Mouse (Mus musculus): ENCODE measurements around the gene Zfp36. TPM values are rescaled to one million over a fixed set of nuclear protein-coding genes. Genes with fewer than 3 reads are reported as not detected.

The Zfp36 gene
- polyA plus RNA-seq, 3 experiments from 2014 or later = 100 to 211 (median 148) TPM

GRCm38 (mm10) chr7:28334534-28334933 lies 45.5 kb downstream of the Zfp36 start:
- no peak for ATAC-seq

- ATAC-seq = no peak
These were observed 51.8 kb downstream of the Zfp36 start for GRCm38 (mm10) chr7:28328260-28328659.

Other genes with a start within 250 kb of the Zfp36 start
- gene Fbl, start 210.5 kb downstream of the Zfp36 start, polyA plus RNA-seq (2017; shearing (Covaris generic)) = 10 to 100 TPM; 37.8 to 61.3 (median 61.2) TPM
- 1 to 10 TPM in 2 of 3 experiments, under 1 TPM in 1; 0.95 to 1.8 (median 1.3) TPM for gene Dyrk1b, start 200.8 kb downstream of the Zfp36 start, polyA plus RNA-seq (2017; shearing (Covaris generic))
- under 1 TPM; 0.25 to 0.84 (median 0.81) TPM for gene Eid2, start 112.4 kb downstream of the Zfp36 start, polyA plus RNA-seq (2017; shearing (Covaris generic))
- gene Eid2b, start 102.5 kb downstream of the Zfp36 start, polyA plus RNA-seq (2017; shearing (Covaris generic)) = 1 to 10 TPM in 1 of 3 experiments, under 1 TPM in 2; 0.34 to 1.7 (median 0.44) TPM
- gene Selenov, start 89.1 kb downstream of the Zfp36 start, polyA plus RNA-seq (2017; shearing (Covaris generic)) = not detected
- not detected for gene Dll3, start 78.0 kb downstream of the Zfp36 start, polyA plus RNA-seq (2017; shearing (Covaris generic))
- 10 to 100 TPM; 27.6 to 39.1 (median 36.4) TPM for gene Timm50, start 68.2 kb downstream of the Zfp36 start, polyA plus RNA-seq (2017; shearing (Covaris generic))
- 100 to 1,000 TPM in 2 of 3 experiments, 10 to 100 TPM in 1; 95.7 to 122 (median 120) TPM for gene Supt5, start 41.5 kb downstream of the Zfp36 start, polyA plus RNA-seq (2017; shearing (Covaris generic))
- 1,000 to 10,000 TPM in 2 of 3 experiments, 100 to 1,000 TPM in 1; 937 to 1,605 (median 1,546) TPM for gene Rps16, start 29.6 kb downstream of the Zfp36 start, polyA plus RNA-seq (2017; shearing (Covaris generic))
- 100 to 1,000 TPM in 1 of 3 experiments, 10 to 100 TPM in 2; 48.5 to 102 (median 74.0) TPM for gene Plekhg2, start 7.7 kb downstream of the Zfp36 start, polyA plus RNA-seq (2017; shearing (Covaris generic))
- gene Med29, start 12.5 kb upstream of the Zfp36 start, polyA plus RNA-seq (2017; shearing (Covaris generic)) = 10 to 100 TPM; 26.2 to 33.0 (median 32.5) TPM
- 10 to 100 TPM; 46.2 to 59.4 (median 51.8) TPM for gene Paf1, start 12.7 kb upstream of the Zfp36 start, polyA plus RNA-seq (2017; shearing (Covaris generic))
- gene Gmfg, start 57.2 kb upstream of the Zfp36 start, polyA plus RNA-seq (2017; shearing (Covaris generic)) = 100 to 1,000 TPM; 470 to 850 (median 500) TPM
- under 1 TPM in 1 of 3 experiments, not detected in 2; 0.17 TPM for gene Lrfn1, start 71.7 kb upstream of the Zfp36 start, polyA plus RNA-seq (2017; shearing (Covaris generic))
- gene Ifnl2, start 130.2 kb upstream of the Zfp36 start, polyA plus RNA-seq (2017; shearing (Covaris generic)) = not detected
- not detected for gene Ifnl3, start 142.6 kb upstream of the Zfp36 start, polyA plus RNA-seq (2017; shearing (Covaris generic))
- gene Sycn, start 160.6 kb upstream of the Zfp36 start, polyA plus RNA-seq (2017; shearing (Covaris generic)) = not detected
- 1 to 10 TPM in 1 of 3 experiments, not detected in 2; 1.4 TPM for gene Nccrp1, start 167.0 kb upstream of the Zfp36 start, polyA plus RNA-seq (2017; shearing (Covaris generic))
- 1 to 10 TPM; 6.4 to 9.8 (median 8.2) TPM for gene Samd4b, start 217.9 kb upstream of the Zfp36 start, polyA plus RNA-seq (2017; shearing (Covaris generic))
- 1 to 10 TPM; 2.1 to 3.7 (median 2.6) TPM for gene Pak4, start 217.9 kb upstream of the Zfp36 start, polyA plus RNA-seq (2017; shearing (Covaris generic))